Mouse (Mus musculus) small intestine, adult 2 months (tissue): Measurements from ENCODE around the gene Cdk4.

Experiments used
- CTCF ChIP-seq: fragments of 200-500 bp; IDR thresholded peaks from 2 replicates; pipeline ENCODE4 v1.5.1; 2012; ENCODE audit warnings: low read depth, mild to moderate bottlenecking, control low read depth, inconsistent platforms, low read length, moderate library complexity, mixed read lengths; ENCODE audit not compliant: insufficient replicate concordance, insufficient read length; ENCODE audit errors: extremely low read depth
- POLR2A ChIP-seq: fragments of 200-500 bp; IDR thresholded peaks from 2 replicates; pipeline ENCODE4 v1.6.1; 2012; ENCODE audit warnings: low read depth, mild to moderate bottlenecking, control low read depth, inconsistent platforms, low read length, moderate library complexity

DNA sequence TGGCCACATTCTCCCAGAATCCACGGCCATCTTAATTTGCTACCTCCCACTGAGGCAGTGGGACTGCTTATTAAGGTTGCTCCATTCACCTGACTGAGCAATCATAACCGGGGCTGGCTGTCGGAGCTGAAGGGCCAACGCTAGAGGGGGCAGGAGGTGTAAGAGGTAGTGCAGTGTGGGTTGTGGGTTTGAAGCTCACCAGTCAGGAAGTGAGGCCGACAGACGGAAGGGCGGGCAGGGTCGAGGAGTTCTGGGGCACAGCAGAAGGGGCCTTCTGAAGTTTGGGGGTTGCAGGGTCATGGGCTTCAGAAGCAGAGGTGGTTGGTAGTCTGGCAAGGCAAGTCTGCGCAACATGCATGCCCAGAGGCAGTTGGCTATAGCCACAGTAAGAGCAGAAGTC lies 11.7 kb downstream of the Cdk4 start, which contains the start of gene Agap2:
- no peak for TF ChIP-seq POLR2A
- TF ChIP-seq CTCF, result peak; percentile 22; the same call in 1 of the 2 replicates
